Mouse (Mus musculus): ENCODE results near the gene Gm11238.
"Not testable (repeated sequence)": the region's sequence is repeated elsewhere in the genome, so short reads cannot be mapped to it uniquely, and the experiment has no call there.

Gene Gm11238

GRCm38 (mm10) chr4:73607581-73607980, at the start of gene Gm11238:
Gm11238 (plus strand) TSS chr4:73607881.
- not testable (repeated sequence) for DNase-seq

DNA sequence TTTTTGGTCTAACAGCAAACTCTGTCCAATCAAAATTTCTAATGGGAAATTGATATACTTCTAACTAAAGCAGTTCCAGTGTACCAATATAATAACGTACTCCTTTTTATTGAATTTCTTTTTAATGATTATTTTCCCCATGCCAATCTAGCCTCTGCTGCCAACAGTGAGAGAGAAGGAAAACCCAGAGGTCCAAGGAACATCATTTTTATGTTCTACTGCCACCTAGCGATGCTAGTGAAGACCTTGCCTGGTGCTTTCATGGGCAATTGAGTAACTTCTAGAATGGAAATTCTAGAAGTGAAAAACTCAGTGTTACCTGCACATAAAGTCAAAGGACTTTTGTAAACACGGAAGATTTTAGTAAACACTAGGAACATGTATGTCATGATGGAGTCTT, 8.4 kb upstream of the Gm11238 start:
- peak; percentile 43 to 68 for DNase-seq

DNA sequence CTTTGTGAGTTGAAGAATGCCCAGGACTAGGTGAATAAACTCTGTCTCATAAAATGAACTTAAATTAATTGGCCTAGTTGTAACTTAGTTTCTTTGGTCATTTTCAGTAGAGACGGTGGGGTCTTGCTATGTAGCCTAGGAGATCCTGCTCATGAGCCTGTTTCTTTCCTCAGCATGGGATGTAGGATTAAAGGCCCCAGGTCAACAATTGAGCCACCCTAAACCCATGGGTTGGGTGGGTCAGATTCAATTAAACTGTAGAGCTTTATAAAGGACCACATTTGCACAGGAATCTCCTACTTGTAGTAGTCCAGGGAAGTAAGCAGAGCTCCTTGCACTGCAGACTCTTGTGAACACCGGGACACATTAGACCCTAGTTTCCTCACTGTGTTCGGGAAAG, 15.0 kb downstream of the Gm11238 start, which contains the start of gene Gm11237:
Gene Gm11237, plus strand, starts transcription at position 301 of the 400 bp plus-strand sequence.
- not testable (repeated sequence) for DNase-seq

DNA sequence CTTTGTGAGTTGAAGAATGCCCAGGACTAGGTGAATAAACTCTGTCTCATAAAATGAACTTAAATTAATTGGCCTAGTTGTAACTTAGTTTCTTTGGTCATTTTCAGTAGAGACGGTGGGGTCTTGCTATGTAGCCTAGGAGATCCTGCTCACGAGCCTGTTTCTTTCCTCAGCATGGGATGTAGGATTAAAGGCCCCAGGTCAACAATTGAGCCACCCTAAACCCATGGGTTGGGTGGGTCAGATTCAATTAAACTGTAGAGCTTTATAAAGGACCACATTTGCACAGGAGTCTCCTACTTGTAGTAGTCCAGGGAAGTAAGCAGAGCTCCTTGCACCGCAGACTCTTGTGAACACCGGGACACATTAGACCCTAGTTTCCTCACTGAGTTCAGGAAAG, 30.1 kb downstream of the Gm11238 start, which contains the start of gene Gm11236:
Gene Gm11236, plus strand, starts transcription at position 301 of the 400 bp plus-strand sequence.
- not testable (repeated sequence) for DNase-seq

DNA sequence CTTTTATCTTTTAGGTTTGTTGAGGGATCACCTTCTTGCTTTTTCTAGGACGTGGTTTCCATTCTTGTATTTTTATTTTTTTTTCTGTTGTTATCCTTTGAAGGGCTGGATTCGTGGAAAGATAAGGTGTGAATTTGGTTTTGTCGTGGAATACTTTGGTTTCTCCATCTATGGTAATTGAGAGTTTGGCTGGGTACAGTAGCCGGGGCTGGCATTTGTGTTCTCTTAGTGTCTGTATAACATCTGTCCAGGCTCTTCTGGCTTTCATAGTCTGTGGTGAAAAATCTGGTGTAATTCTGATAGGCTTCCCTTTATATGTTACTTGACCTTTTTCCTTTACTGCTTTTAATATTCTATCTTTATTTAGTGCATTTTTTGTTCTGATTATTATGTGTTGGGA, 54.2 kb downstream of the Gm11238 start:
- DNase-seq: not testable (repeated sequence)

DNA sequence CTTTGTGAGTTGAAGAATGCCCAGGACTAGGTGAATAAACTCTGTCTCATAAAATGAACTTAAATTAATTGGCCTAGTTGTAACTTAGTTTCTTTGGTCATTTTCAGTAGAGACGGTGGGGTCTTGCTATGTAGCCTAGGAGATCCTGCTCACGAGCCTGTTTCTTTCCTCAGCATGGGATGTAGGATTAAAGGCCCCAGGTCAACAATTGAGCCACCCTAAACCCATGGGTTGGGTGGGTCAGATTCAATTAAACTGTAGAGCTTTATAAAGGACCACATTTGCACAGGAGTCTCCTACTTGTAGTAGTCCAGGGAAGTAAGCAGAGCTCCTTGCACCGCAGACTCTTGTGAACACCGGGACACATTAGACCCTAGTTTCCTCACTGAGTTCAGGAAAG, 60.4 kb downstream of the Gm11238 start, which contains the start of gene Gm11239:
Gene Gm11239, plus strand, starts transcription at position 301 of the 400 bp plus-strand sequence.
- DNase-seq: not testable (repeated sequence)

DNA sequence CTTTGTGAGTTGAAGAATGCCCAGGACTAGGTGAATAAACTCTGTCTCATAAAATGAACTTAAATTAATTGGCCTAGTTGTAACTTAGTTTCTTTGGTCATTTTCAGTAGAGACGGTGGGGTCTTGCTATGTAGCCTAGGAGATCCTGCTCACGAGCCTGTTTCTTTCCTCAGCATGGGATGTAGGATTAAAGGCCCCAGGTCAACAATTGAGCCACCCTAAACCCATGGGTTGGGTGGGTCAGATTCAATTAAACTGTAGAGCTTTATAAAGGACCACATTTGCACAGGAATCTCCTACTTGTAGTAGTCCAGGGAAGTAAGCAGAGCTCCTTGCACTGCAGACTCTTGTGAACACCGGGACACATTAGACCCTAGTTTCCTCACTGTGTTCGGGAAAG, 75.5 kb downstream of the Gm11238 start, which contains the start of gene Gm428:
Gene Gm428, plus strand, starts transcription at position 301 of the 400 bp plus-strand sequence.
- DNase-seq: not testable (repeated sequence)

Measured in cerebellum, postnatal 10 days (tissue).